Mouse (Mus musculus): ENCODE measurements around the gene Pigo. TPM values are rescaled to one million over a fixed set of nuclear protein-coding genes. Genes with fewer than 3 reads are reported as not detected.
A peak's percentile ranks its signal among the peaks of the same experiment; 100 is the strongest.

Pigo gene
- 10 to 100 TPM; 19.3 to 25.1 TPM for total RNA-seq (2021)

GRCm38 (mm10) chr4:43025084-43025960 is at the start of gene Pigo:
TSS of gene Pigo (minus strand) at chr4:43025819.
- intact Hi-C loops (cut with DNase I), result loop anchor here (1.0 kb wide), 1 partner anchor 20 kb away; no protein-coding TSS in a partner anchor
- DNase-seq, result peak; percentile 96 to 98

DNA sequence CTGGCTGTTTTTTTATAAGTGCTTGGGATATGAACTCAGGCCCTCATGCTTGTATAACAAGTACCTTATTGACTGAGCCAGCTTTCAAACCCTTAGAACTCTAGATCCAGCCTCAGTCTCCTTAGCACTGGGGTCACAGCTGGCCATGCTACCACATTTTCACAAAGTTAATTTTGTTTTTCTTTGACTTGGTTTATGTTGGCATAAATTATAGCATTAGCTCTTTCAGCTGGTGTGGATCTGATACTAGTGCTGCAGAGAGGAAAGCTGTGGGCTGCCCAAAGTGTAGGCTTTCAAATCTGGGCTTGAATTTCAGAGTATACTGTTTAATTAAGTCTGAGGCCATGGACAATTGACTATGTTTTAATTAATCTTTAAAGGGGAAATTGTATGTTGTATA is 49.3 kb upstream of the Pigo start:
- no peak for DNase-seq
- intact Hi-C loops (cut with DNase I), result no loop called here

GRCm38 (mm10) chr4:43065471-43065870 is 39.9 kb upstream of the Pigo start:
- intact Hi-C loops (cut with DNase I), result no loop called here
- DNase-seq, result no peak

- DNase-seq, result no peak
- intact Hi-C loops (cut with DNase I), result no loop called here
Observed at GRCm38 (mm10) chr4:43060286-43060685, 34.7 kb upstream of the Pigo start.

DNA sequence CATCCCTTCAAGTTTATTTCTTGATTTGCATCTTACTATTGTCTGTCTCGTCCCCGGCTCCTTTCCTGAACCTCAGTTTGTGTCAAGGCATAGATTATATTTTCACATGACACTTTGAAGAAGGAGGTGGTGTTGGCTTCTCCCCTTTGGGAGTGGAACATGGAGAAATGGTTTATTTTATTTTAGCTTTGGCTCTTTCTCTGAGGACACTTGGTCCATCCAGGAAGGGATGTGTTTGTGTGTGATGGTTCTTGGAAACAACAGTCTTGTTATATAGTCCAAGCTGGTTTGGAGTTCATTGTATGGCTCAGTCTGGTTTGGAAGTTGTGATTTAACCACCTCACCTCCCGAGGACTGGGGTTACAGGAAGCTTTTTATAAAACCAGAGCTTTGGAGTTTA is 34.1 kb upstream of the Pigo start:
- intact Hi-C loops (cut with DNase I), result loop anchor here (5.0 kb wide), 1 partner anchor 183 kb away; no protein-coding TSS in a partner anchor
- DNase-seq, result no peak

- peak; percentile 92 to 94 for DNase-seq
- intact Hi-C loops (cut with DNase I), result loop anchor here (5.0 kb wide), 1 partner anchor 183 kb away; no protein-coding TSS in a partner anchor
Observed at GRCm38 (mm10) chr4:43058753-43059654, 33.4 kb upstream of the Pigo start, which contains the start of gene Unc13b. TSS of gene Unc13b (plus strand) at chr4:43058953.

DNA sequence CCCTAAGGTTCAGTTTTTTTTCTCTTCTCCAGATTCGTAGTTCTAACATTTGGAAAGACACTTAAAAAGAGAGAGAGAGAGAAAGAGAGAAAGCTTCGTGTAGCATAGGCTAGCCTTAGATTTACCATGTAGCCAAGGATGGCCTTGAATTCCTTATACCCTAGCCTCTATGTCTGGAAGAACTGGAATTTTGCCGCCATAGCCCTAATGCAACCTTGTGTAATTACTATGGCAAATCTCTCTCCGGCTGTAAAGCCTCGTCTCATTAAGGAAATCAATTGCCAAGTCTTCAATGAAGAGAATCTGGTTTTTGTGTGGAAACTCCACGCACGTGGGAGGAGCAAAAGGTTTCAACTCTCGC is 32.8 kb upstream of the Pigo start:
- no peak for DNase-seq
- intact Hi-C loops (cut with DNase I), result loop anchor here (5.0 kb wide), 1 partner anchor 184 kb away; no protein-coding TSS in a partner anchor

GRCm38 (mm10) chr4:43057654-43058053 is 32.0 kb upstream of the Pigo start:
- no peak for DNase-seq
- intact Hi-C loops (cut with DNase I), result loop anchor here (5.0 kb wide), 1 partner anchor 185 kb away; no protein-coding TSS in a partner anchor

- peak; percentile 49 to 63 for DNase-seq
- intact Hi-C loops (cut with DNase I), result no loop called here
Observed at GRCm38 (mm10) chr4:43052627-43053026, 27.0 kb upstream of the Pigo start.

- intact Hi-C loops (cut with DNase I), result loop anchor here (1.0 to 2.0 kb wide), 2 partner anchors 68 to 374 kb away; no protein-coding TSS in a partner anchor
- peak; percentile 87 to 90 for DNase-seq
Observed at GRCm38 (mm10) chr4:43047231-43047630, 21.6 kb upstream of the Pigo start.

GRCm38 (mm10) chr4:43046607-43047006 is 21.0 kb upstream of the Pigo start:
- intact Hi-C loops (cut with DNase I), result loop anchor here (1.0 to 2.0 kb wide), 2 partner anchors 69 to 374 kb away; no protein-coding TSS in a partner anchor
- no peak for DNase-seq

DNA sequence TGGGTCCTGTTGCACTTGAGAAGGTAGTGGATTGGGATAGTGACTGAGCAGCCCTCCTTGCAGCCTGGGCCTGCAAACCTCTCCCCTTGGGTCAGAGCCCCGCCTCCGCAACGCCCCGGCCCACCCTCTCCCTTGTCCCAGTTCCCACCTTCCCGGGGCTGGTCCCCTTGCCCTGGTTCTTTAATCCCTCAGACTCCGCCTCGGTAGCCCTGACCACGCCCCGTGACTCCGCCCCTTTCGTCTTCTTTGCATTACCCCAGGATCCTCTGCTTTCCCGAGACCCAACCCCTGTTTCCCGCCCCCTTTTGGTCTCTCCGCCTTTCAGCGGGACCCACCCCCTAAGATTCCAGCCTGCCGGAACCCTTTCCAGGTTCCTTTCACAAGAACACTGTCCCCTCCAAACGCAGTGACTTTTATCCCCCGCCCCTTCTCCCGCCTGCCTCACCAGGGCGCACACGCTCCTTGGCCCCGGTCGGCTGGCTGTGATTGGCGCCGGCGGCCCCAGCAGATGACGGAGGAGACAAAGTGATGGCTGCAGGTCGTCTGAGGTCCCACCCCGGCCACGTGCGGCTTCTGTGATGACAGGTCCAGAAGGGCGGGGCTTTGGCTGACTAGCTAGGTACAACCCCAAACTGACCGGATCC is 20.2 kb upstream of the Pigo start, which contains the start of gene Fam214b:
Gene Fam214b, minus strand, starts transcription at position 562 of the 644 bp plus-strand sequence.
- peak; percentile 99 for DNase-seq
- intact Hi-C loops (cut with DNase I), result loop anchor here (2.0 kb wide), 1 partner anchor 375 kb away; no protein-coding TSS in a partner anchor

DNA sequence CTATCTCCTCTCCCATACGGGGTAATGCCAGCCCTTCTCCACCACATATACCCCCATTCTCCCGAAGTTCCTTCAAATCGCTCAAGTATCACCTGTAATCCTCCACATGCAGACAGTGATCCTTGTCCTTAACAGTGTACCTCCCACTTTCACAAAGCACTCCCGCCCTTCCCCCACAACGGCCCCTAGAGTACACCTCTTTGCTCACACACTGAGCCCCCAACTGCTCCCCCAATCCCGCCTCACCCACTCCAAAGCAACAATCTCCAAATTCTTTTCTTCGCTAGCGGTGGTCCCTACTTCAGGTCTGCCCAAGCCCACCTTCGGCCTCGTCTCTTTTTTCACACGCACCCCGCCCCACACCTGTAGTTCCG is 19.7 kb upstream of the Pigo start:
- intact Hi-C loops (cut with DNase I), result no loop called here
- peak in 1 of 2 experiments; percentile 37 for DNase-seq

GRCm38 (mm10) chr4:43044673-43045072 is 19.1 kb upstream of the Pigo start:
- intact Hi-C loops (cut with DNase I), result no loop called here
- peak; percentile 41 to 48 for DNase-seq

DNA sequence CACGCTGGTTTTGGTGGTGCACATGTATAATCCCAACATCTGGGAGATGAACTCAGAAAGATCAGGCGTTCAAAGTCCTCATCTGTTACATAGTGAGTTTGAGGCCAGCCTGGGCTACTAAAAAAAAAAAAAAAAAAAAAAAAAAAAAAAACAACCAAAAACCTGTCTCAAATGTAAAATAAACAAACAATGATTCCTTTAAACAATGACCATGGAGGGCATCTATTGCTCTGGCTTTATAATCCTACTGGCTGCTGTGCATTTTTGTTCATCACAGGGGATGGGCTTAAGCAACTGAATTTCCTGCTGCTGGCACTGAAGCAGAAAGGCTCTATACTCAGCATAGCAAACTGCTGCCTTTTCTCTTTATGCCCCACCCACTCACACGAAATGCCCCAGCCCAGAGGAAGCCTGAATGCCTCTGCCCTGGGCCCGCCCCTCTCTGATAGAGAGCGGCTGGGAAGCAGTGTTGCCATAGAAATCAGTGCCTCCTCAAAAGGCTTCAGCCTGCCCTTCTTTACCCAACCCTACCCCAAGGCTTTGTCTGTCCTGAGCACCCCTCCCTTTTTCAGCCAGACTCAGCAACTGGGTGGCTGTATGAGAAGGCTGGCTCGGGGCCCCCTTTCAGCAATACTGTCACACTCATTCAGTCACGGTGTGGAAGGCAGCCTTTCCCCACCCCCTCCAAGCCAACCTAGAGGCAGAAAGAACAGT is 18.2 kb upstream of the Pigo start:
- intact Hi-C loops (cut with DNase I), result no loop called here
- peak; percentile 74 to 78 for DNase-seq

DNA sequence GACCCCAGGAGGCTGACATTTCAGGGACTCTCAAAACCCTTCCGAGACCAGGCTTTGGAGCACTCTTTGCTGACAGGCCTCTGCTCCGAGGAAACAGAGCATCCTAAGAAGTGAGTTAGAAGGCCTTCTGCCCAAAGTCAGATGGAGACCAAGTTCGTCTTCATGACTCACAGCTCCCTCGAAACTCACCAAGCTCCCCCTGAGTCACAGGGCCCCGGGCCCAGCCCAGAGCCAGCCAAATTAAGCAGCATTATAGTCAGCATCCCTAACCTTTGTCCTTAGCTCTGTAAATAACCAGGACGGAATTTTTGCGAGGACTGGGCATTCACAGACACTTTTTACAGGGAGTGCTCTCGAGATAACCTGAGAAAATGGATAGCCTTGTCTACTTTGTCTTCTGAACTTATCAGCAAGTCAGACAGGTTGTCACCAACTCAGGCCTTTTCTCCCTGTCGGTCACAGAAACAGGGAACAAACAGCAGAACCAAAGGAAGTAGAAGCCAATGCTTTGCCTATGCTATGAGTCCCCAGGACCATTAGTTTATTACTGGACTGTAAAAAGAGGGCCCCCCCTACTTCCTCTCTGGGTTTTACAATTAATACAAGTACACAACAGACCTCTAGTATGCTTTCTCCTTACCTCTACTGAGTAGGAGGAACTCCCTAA is 15.4 kb upstream of the Pigo start:
- intact Hi-C loops (cut with DNase I), result no loop called here
- DNase-seq, result no peak

GRCm38 (mm10) chr4:43040114-43040572 is 14.5 kb upstream of the Pigo start:
- intact Hi-C loops (cut with DNase I), result no loop called here
- DNase-seq, result peak; percentile 97 to 98

DNA sequence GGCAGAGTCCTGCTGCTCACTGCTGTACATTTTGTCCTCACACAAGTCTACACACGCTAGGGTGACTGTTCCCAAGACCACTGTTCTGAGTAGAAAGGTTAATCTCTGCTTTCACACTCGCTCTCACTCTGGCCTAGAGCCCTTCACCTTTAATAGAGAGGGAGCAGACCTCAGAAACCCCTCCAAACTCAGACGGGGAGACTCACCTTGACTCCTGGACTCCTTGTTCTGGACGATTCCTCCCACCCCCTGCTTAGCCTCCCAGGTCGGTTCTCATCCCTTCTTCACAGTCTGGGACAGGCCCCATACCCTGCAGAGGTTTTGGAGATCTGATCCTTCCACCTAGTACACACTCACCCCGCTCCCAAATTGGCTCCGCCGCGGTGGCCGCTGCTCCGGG is 14.0 kb upstream of the Pigo start:
- intact Hi-C loops (cut with DNase I), result loop anchor here (10.0 kb wide), 1 partner anchor 525 kb away; the partner anchor contains the start of genes Creb3 and Tln1

More for the DNA sequence above, 14.0 kb upstream of the Pigo start:
- no peak for DNase-seq
